Mouse (Mus musculus): Measurements from ENCODE around the gene Wdhd1. TPM values are rescaled to one million over a fixed set of nuclear protein-coding genes. Genes with fewer than 3 reads are reported as not detected.

The Wdhd1 gene
- total RNA-seq, 2 experiments from 2014 or later, result 1.4 TPM

DNA sequence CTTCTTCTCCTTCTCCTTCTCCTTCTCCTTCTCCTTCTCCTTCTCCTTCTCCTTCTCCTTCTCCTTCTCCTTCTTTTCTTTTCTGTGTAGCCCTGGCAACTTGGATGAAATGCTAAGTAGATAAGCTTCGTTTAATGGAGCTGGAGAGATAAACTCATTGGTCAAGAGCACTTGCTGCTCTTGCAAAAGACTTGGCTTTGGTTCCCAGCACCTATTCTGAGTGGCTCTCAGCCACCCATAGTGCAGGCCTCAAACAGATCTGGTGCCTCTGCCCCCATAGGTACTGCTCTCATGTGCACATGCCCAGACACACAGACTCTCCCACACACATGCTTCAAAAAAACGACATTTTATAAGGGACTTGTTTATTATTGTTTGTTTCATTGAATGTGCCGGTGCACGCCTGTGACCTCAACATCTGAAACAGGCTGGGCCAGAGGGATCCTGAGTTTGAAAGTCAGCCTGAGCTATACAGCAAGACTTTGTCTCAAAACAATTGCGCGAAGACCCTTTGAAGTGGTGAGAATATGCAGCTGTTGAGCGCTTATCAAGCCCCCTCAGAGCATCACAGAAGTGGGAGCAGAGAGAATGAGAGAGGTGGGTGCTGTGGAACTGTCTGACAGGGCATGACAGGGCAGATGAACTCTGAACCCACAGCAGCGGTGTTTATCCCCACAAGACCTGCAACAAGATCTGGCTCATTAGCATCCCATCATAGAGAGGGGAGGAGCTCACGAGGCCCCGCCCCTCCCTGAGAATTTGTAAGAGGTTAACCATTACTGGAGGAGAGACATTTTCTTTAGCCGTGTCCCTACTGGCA is 53.8 kb downstream of the Wdhd1 start:
- DNase-seq (ENCODE audit: low spot score in 2 of 2), result no peak

DNA sequence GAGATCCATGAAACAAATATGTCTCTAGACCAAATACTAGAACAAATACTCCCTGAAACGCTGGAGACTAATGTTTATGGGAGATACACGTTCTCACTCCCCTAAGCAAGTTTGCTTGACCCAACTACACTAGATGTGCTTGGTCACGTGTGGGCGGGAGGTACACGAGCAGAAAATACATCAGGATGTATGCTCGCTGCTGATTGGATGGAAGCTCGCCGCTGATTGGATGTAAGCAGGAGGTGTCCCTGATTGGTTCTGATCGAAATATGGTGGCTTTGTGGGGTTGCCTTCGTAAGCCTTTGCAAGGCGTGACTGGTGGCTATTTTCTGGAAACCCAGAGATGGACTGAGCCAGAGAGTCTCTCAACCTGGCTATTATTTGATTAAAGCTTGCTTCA is 55.1 kb downstream of the Wdhd1 start:
- no peak for DNase-seq (ENCODE audit: low spot score in 2 of 2)

GRCm38 (mm10) chr14:47220231-47221025 is 56.2 kb downstream of the Wdhd1 start:
- DNase-seq (ENCODE audit: low spot score in 2 of 2), result no peak

DNA sequence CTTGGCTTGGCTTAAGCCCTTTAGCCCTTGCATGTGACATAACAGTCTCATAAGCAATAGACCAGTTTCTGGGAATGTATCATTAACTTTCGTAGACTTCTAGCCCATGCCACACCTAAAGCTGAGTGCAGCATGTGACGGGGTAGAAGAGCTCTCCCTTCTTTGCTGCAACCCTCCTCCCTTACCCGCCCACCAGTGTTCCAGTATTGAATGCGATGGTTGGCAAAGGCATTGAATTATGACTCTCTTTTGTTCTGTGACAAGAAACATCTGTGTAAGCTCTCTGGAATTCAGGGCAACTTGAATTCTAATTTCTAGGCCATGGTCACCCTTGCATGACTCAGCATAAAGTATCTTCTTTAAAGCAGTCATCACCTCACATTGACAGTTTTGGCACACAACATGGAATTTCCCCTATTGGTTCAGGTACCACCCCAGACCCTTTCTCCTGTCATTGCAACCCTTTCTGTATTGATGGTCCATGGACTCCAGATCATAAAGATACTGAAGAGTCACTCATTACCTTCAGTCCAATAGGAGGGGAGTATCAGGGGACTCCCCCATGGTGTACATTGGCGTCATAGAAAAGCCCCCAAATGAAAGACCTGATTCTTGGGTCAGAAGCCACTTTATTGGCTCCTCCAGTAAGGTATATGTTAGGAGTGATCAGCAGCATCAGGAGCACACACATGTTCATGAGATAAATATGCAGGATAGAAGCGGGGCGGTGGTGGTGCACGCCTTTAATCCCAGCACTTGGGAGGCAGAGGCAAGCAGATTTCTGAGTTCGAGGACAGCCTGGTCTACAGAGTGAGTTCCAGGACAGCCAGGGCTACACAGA is 57.7 kb downstream of the Wdhd1 start:
- peak in 1 of 2 experiments; percentile 26 for DNase-seq (ENCODE audit: low spot score in 2 of 2)

DNA sequence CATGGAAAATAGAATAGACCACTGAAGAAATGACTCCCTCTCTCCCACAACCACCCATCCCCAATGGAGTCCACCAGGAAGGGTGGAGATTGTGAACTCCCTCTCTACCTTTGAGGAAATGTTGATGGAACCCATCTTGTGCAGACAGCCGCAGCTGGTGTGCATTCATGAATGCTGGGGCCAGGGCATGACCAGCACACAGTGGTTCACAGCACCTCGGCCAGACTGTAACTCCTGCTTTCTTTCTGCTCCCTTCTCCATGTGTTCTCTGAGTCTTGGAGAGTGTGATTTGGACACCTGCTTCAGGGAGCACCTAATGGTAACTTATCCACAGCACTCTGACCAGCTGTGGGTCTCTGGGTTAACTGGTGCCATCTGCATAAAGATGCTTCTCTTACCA is 60.1 kb downstream of the Wdhd1 start:
- DNase-seq (ENCODE audit: low spot score in 2 of 2), result no peak

GRCm38 (mm10) chr14:47214367-47214766 is 62.3 kb downstream of the Wdhd1 start:
- no peak for DNase-seq (ENCODE audit: low spot score in 2 of 2)

DNA sequence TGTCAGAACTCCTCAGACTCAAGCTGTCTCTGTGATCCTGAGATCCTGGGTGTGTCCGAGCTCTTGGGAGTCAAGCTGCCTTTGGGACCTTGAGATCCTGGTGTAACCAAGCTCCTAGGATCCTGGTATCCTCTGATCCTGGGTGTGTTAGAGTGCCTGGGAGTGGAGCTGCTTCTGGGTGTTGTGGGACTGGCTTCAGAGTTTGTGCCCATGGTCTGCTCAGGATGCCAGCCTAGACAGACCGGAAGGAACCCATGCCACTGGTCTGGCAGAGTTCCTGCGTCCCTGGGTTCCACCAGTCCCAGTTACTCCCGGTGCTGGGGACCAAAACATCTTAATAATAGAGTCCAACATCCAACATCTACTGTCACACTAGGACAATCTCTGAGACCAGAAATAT is 63.4 kb downstream of the Wdhd1 start:
- no peak for DNase-seq (ENCODE audit: low spot score in 2 of 2)

DNA sequence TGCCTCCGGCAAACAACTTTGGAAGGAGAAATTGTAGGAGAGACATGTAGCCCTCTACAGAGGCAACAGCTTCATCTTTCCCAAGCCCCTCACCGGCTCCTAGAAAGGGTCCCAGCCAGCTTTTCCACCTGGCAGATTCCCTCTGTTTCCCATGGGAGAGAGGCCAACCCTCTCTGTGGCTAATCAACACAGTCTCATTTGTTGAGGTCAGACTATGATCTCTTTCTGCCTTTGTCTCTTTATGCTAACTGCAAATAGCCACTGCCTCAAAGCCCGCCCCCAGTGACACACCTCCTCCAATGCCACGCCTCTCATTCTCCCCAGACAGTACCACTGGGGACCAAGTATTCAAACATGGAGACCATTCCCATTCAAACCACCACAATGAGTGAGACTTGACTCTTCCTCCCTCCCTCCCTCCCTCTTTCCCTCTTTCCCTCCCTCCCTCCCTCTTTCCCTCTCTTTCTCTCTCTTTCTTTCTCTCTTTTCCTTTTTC is 66.9 kb downstream of the Wdhd1 start:
- no peak for DNase-seq (ENCODE audit: low spot score in 2 of 2)

- no peak for DNase-seq (ENCODE audit: low spot score in 2 of 2)
These were observed 67.8 kb downstream of the Wdhd1 start for GRCm38 (mm10) chr14:47208564-47209493.

DNA sequence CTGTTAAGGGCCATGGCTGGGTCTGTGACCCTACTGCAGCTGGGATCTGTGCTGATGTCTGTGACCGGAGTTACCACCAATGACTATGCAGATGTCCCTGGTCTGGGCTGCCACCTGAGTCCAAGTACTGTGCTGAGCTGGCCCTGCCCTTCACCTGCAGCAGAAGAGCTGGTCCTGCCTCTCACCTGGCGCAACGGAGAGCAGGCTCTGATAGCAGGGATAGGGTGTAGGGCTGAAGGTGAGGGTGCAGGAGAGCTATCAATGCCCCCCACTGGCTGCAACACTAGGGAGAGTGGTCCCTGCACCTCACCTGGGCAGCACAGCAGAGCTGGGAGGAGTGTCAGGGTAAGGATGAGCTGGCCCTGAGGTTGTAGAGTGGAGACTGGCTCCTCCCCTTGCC is 70.1 kb downstream of the Wdhd1 start:
- no peak for DNase-seq (ENCODE audit: low spot score in 2 of 2)

GRCm38 (mm10) chr14:47205270-47205972 is 71.2 kb downstream of the Wdhd1 start:
- DNase-seq (ENCODE audit: low spot score in 2 of 2), result no peak

GRCm38 (mm10) chr14:47197340-47197739 is 79.3 kb downstream of the Wdhd1 start:
- no peak for DNase-seq (ENCODE audit: low spot score in 2 of 2)

DNA sequence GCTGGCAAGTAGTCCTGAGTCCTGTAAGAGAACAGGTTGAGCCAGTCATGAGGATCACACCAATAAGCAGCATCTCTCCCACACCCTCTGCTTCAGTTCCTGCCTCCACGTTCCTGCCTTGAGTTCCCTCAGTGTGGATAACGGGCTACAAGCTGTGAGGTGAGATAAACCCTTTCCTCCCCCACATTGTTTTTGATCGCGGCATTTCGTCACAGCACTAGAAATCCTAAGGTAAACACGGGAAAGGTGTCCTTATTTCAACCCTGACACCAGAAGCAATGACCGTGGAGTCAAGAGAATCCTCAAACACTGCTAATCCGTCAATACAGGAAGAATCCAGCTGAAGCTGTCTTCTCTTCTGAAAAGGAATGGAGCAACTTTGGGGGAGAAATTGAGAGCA is 79.9 kb downstream of the Wdhd1 start:
- no peak for DNase-seq (ENCODE audit: low spot score in 2 of 2)

GRCm38 (mm10) chr14:47194096-47194495 is 82.6 kb downstream of the Wdhd1 start:
- no peak for DNase-seq (ENCODE audit: low spot score in 2 of 2)

GRCm38 (mm10) chr14:47193506-47193905 is 83.2 kb downstream of the Wdhd1 start:
- DNase-seq (ENCODE audit: low spot score in 2 of 2), result no peak

DNA sequence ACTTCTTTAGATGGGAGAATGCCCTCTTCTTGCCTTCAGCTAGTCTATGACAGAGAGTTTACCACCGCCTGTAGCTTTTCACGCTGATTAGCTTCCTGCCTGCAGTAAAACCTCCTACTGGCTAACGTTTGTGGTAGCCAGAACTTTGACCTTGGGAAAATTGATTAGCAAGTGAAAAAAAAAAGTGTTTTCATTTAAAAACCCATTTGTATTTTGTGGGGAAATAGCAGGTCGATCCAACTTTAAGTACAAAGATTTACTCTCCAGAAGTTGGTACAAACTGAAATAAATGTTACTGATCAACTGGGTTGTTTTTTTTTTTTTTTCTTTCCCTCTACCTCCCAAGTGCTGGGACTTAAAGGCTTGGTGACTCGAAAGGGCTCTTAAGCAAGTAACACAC is 84.8 kb downstream of the Wdhd1 start:
- DNase-seq (ENCODE audit: low spot score in 2 of 2), result no peak
